Mouse (Mus musculus) forebrain, embryonic 11.5 days (tissue): ENCODE results near the gene Mbtps1. TPM values are rescaled to one million over a fixed set of nuclear protein-coding genes. Genes with fewer than 3 reads are reported as not detected.

Source experiments
- ATAC-seq: fragments of 200-750 bp; cut with Nextera tagmentation; replicated peaks from 2 replicates; pipeline ENCODE4 v1.8.0; 2017; ENCODE audit warnings: moderate TSS enrichment; ENCODE audit not compliant: low FRiP score
- DNase-seq: peaks from one replicate; pipeline ENCODE4 v3.0.0-alpha.2; 2017; ENCODE audit warnings: low spot score
- H3K27ac ChIP-seq: fragments of 300-500 bp; sonication (generic); 2 replicates; pipeline ENCODE4 v1.5.1; 2014; ENCODE audit warnings: low read depth, low read length
- H3K27me3 ChIP-seq: fragments of 300-500 bp; sonication (generic); 2 replicates; pipeline ENCODE4 v1.6.1; 2014; ENCODE audit warnings: mild to moderate bottlenecking, low read length, mixed read lengths; ENCODE audit not compliant: control insufficient read depth, insufficient read depth
- H3K36me3 ChIP-seq: fragments of 300-500 bp; sonication (generic); 2 replicates; pipeline ENCODE4 v1.6.1; 2014; ENCODE audit warnings: mild to moderate bottlenecking, low read length, moderate library complexity, mixed read lengths; ENCODE audit not compliant: control insufficient read depth, insufficient read depth
- H3K4me1 ChIP-seq: fragments of 300-500 bp; sonication (generic); replicated peaks from 2 replicates; pipeline ENCODE4 v1.6.1; 2014; ENCODE audit warnings: low read length, mixed read lengths; ENCODE audit not compliant: control insufficient read depth, insufficient read depth
- H3K4me2 ChIP-seq: fragments of 300-500 bp; sonication (generic); 2 replicates; pipeline ENCODE4 v1.6.1; 2014; ENCODE audit warnings: low read depth, mild to moderate bottlenecking, low read length, moderate library complexity, mixed read lengths; ENCODE audit not compliant: severe bottlenecking
- H3K4me3 ChIP-seq: fragments of 300-500 bp; sonication (generic); 2 replicates; pipeline ENCODE4 v1.5.1; 2014; ENCODE audit warnings: low read depth, low read length
- H3K9ac ChIP-seq: fragments of 300-500 bp; sonication (generic); 2 replicates; pipeline ENCODE4 v1.6.1; 2014; ENCODE audit warnings: low read length
- H3K9me3 ChIP-seq: fragments of 300-500 bp; sonication (generic); 2 replicates; pipeline ENCODE4 v1.6.1; 2016; ENCODE audit warnings: low read length, mixed read lengths; ENCODE audit not compliant: control insufficient read depth
- WGBS: fragments of 180-500 bp; shearing (Covaris S2); extraction: QIAGEN DNeasy Blood & Tissue Kit; methylation state at CpG from one replicate; pipeline ENCODE4 v1.1.7; 2014; 5-methylcytosine and 5-hydroxymethylcytosine counted together
- polyA plus RNA-seq: library from polyadenylated mRNA; unstranded; fragments of >200 nt; fragmentation: Nextera tagmentation; extraction: Ambion mirVana; gene quantifications from 2 replicates; pipeline ENCODE4 v1.2.1, GENCODE M21; 2014

The Mbtps1 gene
- polyA plus RNA-seq, 1 experiment from 2014 or later: 98.0 TPM

- ATAC-seq: no peak
- 87% methylated on average over 6 of the region's 6 CpGs for WGBS
- Histone ChIP-seq H3K9me3 (no peaks in the 10 kb centered on the region), H3K9ac (no peak overlapping the region), H3K36me3 (no peaks in the 10 kb centered on the region; the same call in 1 of the 2 replicates), H3K4me3 (no peak overlapping the region), H3K4me1 (peaks cover 10% of the 10 kb centered on the region; the same call in 1 of the 2 replicates), H3K4me2 (no peak overlapping the region), H3K27ac (no peak overlapping the region), H3K27me3 (no peaks in the 10 kb centered on the region)
- DNase-seq: no peak
These were observed 2.7 kb downstream of the Mbtps1 start for GRCm38 (mm10) chr8:119555861-119556260.

- ATAC-seq: no peak
- no peaks in the 10 kb centered on the region for H3K9me3 ChIP-seq
- no peaks in the 10 kb centered on the region; the same call in 1 of the 2 replicates for H3K36me3 ChIP-seq
- H3K4me3 ChIP-seq: no peak overlapping the region
- no peak overlapping the region for H3K4me2 ChIP-seq
- WGBS: 72% methylated on average over 2 of the region's 2 CpGs
- H3K27me3 ChIP-seq: no peaks in the 10 kb centered on the region
- DNase-seq: no peak
- H3K4me1 ChIP-seq: peaks cover 7% of the 10 kb centered on the region; the same call in 1 of the 2 replicates
- H3K9ac ChIP-seq: no peak overlapping the region
- H3K27ac ChIP-seq: no peak overlapping the region
These were observed 5.6 kb downstream of the Mbtps1 start for GRCm38 (mm10) chr8:119552967-119553366.

- Histone ChIP-seq H3K4me3 (no peak overlapping the region), H3K9me3 (no peaks in the 10 kb centered on the region), H3K36me3 (peaks cover 8% of the 10 kb centered on the region; the same call in 1 of the 2 replicates), H3K9ac (no peak overlapping the region), H3K4me2 (no peak overlapping the region), H3K27me3 (no peaks in the 10 kb centered on the region), H3K27ac (no peak overlapping the region), H3K4me1 (no peaks in the 10 kb centered on the region)
- 86% methylated on average over 7 of the region's 7 CpGs for WGBS
- DNase-seq (no peak), ATAC-seq (no peak)
These were observed 9.9 kb downstream of the Mbtps1 start for GRCm38 (mm10) chr8:119548560-119549113.

GRCm38 (mm10) chr8:119547019-119547691 lies 11.4 kb downstream of the Mbtps1 start:
- Histone ChIP-seq H3K9me3 (no peaks in the 10 kb centered on the region), H3K4me1 (no peaks in the 10 kb centered on the region), H3K9ac (no peak overlapping the region), H3K4me3 (no peak overlapping the region), H3K4me2 (no peak overlapping the region), H3K36me3 (peaks cover 11% of the 10 kb centered on the region; the same call in 1 of the 2 replicates), H3K27me3 (no peaks in the 10 kb centered on the region), H3K27ac (no peak overlapping the region)
- DNase-seq (no peak), ATAC-seq (no peak)
- whole genome bisulfite sequencing: 93% methylated on average over 18 of the region's 18 CpGs

- H3K27me3 ChIP-seq: no peaks in the 10 kb centered on the region
- peaks cover 11% of the 10 kb centered on the region; the same call in 1 of the 2 replicates for H3K36me3 ChIP-seq
- no peak overlapping the region for H3K27ac ChIP-seq
- no peaks in the 10 kb centered on the region for H3K4me1 ChIP-seq
- H3K9ac ChIP-seq: no peak overlapping the region
- ATAC-seq: no peak
- no peaks in the 10 kb centered on the region for H3K9me3 ChIP-seq
- WGBS: 91% methylated on average over 6 of the region's 6 CpGs
- H3K4me2 ChIP-seq: no peak overlapping the region
- DNase-seq: no peak
- no peak overlapping the region for H3K4me3 ChIP-seq
These were observed 12.7 kb downstream of the Mbtps1 start for GRCm38 (mm10) chr8:119545791-119546190.

GRCm38 (mm10) chr8:119545180-119545579 lies 13.4 kb downstream of the Mbtps1 start:
- Histone ChIP-seq H3K4me2 (no peak overlapping the region), H3K4me1 (no peaks in the 10 kb centered on the region), H3K36me3 (peaks cover 11% of the 10 kb centered on the region; the same call in 1 of the 2 replicates), H3K27ac (no peak overlapping the region), H3K4me3 (no peak overlapping the region), H3K9me3 (no peaks in the 10 kb centered on the region), H3K9ac (no peak overlapping the region), H3K27me3 (no peaks in the 10 kb centered on the region)
- ATAC-seq: no peak
- WGBS: 86% methylated on average over 6 of the region's 6 CpGs
- DNase-seq: no peak

GRCm38 (mm10) chr8:119544606-119545005 lies 13.9 kb downstream of the Mbtps1 start:
- no peaks in the 10 kb centered on the region for H3K4me1 ChIP-seq
- no peaks in the 10 kb centered on the region for H3K27me3 ChIP-seq
- H3K9ac ChIP-seq: no peak overlapping the region
- no peak overlapping the region for H3K27ac ChIP-seq
- no peak overlapping the region for H3K4me2 ChIP-seq
- H3K36me3 ChIP-seq: peaks cover 11% of the 10 kb centered on the region; the same call in 1 of the 2 replicates
- no peak for DNase-seq
- no peak for ATAC-seq
- WGBS: 93% methylated on average over 3 of the region's 3 CpGs
- no peak overlapping the region for H3K4me3 ChIP-seq
- H3K9me3 ChIP-seq: no peaks in the 10 kb centered on the region

- Histone ChIP-seq H3K27me3 (no peaks in the 10 kb centered on the region), H3K4me3 (no peak overlapping the region), H3K36me3 (peaks cover 11% of the 10 kb centered on the region), H3K4me1 (no peaks in the 10 kb centered on the region), H3K9me3 (no peaks in the 10 kb centered on the region), H3K9ac (no peak overlapping the region), H3K27ac (no peak overlapping the region), H3K4me2 (no peak overlapping the region)
- DNase-seq (no peak), ATAC-seq (no peak)
- WGBS: 90% methylated on average over 9 of the region's 9 CpGs
These were observed 26.6 kb downstream of the Mbtps1 start for GRCm38 (mm10) chr8:119531973-119532372.

GRCm38 (mm10) chr8:119531397-119531796 lies 27.1 kb downstream of the Mbtps1 start:
- peaks cover 11% of the 10 kb centered on the region for H3K36me3 ChIP-seq

More at GRCm38 (mm10) chr8:119531397-119531796, 27.1 kb downstream of the Mbtps1 start:
- Histone ChIP-seq H3K4me1 (no peaks in the 10 kb centered on the region), H3K9ac (no peak overlapping the region), H3K4me2 (no peak overlapping the region), H3K27me3 (no peaks in the 10 kb centered on the region), H3K9me3 (no peaks in the 10 kb centered on the region), H3K4me3 (no peak overlapping the region), H3K27ac (no peak overlapping the region)
- WGBS: 85% methylated on average over 3 of the region's 3 CpGs
- DNase-seq (no peak), ATAC-seq (no peak)
